Mouse (Mus musculus) limb, embryonic 14.5 days (tissue): ENCODE data around the gene Tnfsfm13. TPM values are rescaled to one million over a fixed set of nuclear protein-coding genes. Genes with fewer than 3 reads are reported as not detected.

Experiments
- ATAC-seq: fragments of 200-750 bp; cut with Nextera tagmentation; 2 replicates; pipeline ENCODE4 v1.8.0; 2017; ENCODE audit warnings: low read depth, moderate number of reproducible peaks, moderate TSS enrichment; ENCODE audit not compliant: low FRiP score
- DNase-seq: peaks from one replicate; pipeline ENCODE4 v3.0.0-alpha.2; 2015; ENCODE audit warnings: low spot score
- H3K27ac ChIP-seq: fragments of 300-500 bp; sonication (generic); replicated peaks from 2 replicates; pipeline ENCODE4 v1.5.1; 2014; ENCODE audit warnings: low read depth, mild to moderate bottlenecking, low read length, moderate library complexity, mixed read lengths
- H3K27me3 ChIP-seq: fragments of 300-500 bp; sonication (generic); 2 replicates; pipeline ENCODE4 v1.6.1; 2014; ENCODE audit warnings: low read length, mixed read lengths; ENCODE audit not compliant: control insufficient read depth, insufficient read depth
- H3K36me3 ChIP-seq: fragments of 300-500 bp; sonication (generic); 2 replicates; pipeline ENCODE4 v1.6.1; 2014; ENCODE audit warnings: mild to moderate bottlenecking, low read length, moderate library complexity, mixed read lengths; ENCODE audit not compliant: control insufficient read depth, insufficient read depth
- H3K4me1 ChIP-seq: fragments of 300-500 bp; sonication (generic); 2 replicates; pipeline ENCODE4 v1.6.1; 2014; ENCODE audit warnings: antibody characterized with exemption, low read length, mixed read lengths; ENCODE audit not compliant: control insufficient read depth, insufficient read depth
- H3K4me2 ChIP-seq: fragments of 300-500 bp; sonication (generic); replicated peaks from 2 replicates; pipeline ENCODE4 v1.6.1; 2014; ENCODE audit warnings: low read depth, mild to moderate bottlenecking, low read length, moderate library complexity; ENCODE audit not compliant: severe bottlenecking
- H3K4me3 ChIP-seq: fragments of 300-500 bp; sonication (generic); replicated peaks from 2 replicates; pipeline ENCODE4 v1.5.1; 2014; ENCODE audit warnings: low read length
- H3K9ac ChIP-seq: fragments of 300-500 bp; sonication (generic); 2 replicates; pipeline ENCODE4 v1.6.1; 2014; ENCODE audit warnings: mild to moderate bottlenecking, low read depth, low read length, moderate library complexity; ENCODE audit not compliant: severe bottlenecking
- H3K9me3 ChIP-seq: fragments of 300-500 bp; sonication (generic); 2 replicates; pipeline ENCODE4 v1.6.1; 2016; ENCODE audit warnings: low read length; ENCODE audit not compliant: control insufficient read depth
- POLR2A ChIP-seq: fragments of 200-500 bp; IDR thresholded peaks from 2 replicates; pipeline ENCODE4 v1.8.0; 2012; ENCODE audit warnings: inconsistent platforms, mild to moderate bottlenecking, moderate library complexity, borderline replicate concordance; ENCODE audit not compliant: insufficient read depth, insufficient read length; ENCODE audit errors: extremely low read depth
- WGBS: fragments of 180-500 bp; shearing (Covaris S2); extraction: QIAGEN DNeasy Blood & Tissue Kit; methylation state at CpG from one replicate; pipeline ENCODE4 v1.1.7; 2014; 5-methylcytosine and 5-hydroxymethylcytosine counted together
- polyA plus RNA-seq, 2 experiments: library from polyadenylated mRNA; depleted of rRNA in 1 of 2; stranded (reverse) in 1 of 2; unstranded in 1 of 2; fragments of >200 nt; fragmentation: Nextera tagmentation in 1 of 2; extraction: Ambion mirVana in 1 of 2; gene quantifications; 2 replicates each; pipeline versions ENCODE4 v1.2.1 to v1.2.3; 2012 to 2014

Tnfsfm13 gene
- polyA plus RNA-seq, 2 experiments, result 6.6 to 6.9 TPM

DNA sequence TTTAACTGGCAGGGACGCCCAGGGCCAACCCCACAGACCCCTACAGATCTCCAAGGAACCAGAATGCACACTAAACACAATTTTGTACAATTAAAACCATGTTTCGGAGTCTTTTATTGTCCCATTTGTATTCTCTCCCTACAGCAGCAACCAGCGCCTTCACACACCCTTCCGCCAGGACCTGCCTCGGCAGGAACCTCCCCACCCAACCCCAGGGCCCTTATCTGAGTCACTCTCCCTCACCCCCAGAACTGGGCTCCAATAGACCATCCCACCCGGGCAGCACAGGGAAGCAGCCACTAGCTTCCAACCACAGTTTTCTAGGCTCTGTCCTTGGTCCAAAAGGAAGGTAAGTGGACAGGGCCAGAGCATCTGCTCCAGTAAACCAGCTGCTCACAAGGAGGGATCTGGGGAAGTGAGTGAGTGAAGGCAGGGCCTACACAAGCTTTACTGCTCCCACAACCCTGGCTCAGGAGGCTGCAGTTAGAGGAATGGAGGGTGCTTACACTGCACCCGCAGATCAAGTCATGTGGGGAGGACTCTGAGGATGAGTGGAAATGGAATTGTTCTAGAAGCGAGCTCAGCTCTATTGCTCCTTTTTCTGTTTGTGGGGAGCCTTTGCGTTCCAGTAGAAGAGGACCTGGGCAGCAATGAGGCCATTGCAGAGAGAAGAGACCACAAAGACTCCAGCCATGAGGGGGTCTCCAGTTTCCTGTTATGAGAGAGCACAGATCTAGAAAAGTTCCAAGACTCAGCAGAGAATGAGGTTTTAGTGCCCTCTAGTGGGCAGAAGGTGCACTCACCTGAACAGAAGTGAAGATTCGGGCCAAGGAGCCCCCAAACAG is 39.1 kb downstream of the Tnfsfm13 start:
- Histone ChIP-seq H3K27ac (no peak overlapping the region), H3K9ac (no peak overlapping the region), H3K4me2 (no peak overlapping the region), H3K4me1 (peaks cover 15% of the 10 kb centered on the region), H3K9me3 (no peaks in the 10 kb centered on the region), H3K27me3 (no peaks in the 10 kb centered on the region), H3K4me3 (no peak overlapping the region), H3K36me3 (peaks cover 73% of the 10 kb centered on the region)
- DNase-seq (peak; percentile 77), ATAC-seq (no peak)
- 68% methylated on average over 10 of the region's 10 CpGs for WGBS
- no peak for TF ChIP-seq POLR2A

DNA sequence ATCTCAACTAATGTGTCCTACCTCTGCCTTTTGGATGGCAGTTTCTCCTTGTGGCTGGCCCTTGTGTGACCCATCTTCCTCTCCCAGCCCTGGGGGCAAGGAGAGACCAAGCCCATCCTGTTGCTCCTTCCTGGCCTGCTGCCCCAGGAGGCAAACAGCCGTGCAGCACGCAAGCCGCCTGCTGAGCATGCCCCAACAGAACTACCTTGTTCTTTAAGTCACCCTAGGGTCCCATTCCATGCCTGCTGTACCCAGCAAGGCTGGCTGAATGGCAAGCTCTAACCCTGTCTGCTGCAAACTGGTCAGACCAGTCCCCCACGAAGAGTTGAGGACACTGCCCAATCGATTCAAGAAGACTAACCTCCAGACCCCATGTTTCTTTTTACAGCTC is 39.8 kb downstream of the Tnfsfm13 start:
- no peak for TF ChIP-seq POLR2A
- no peaks in the 10 kb centered on the region for H3K27me3 ChIP-seq
- H3K36me3 ChIP-seq, result peaks cover 81% of the 10 kb centered on the region
- no peak overlapping the region for H3K27ac ChIP-seq
- WGBS, result 62% methylated on average over 5 of the region's 5 CpGs
- ATAC-seq (no peak), DNase-seq (no peak)
- H3K4me1 ChIP-seq, result peaks cover 12% of the 10 kb centered on the region
- H3K9ac ChIP-seq, result peak overlapping the region; percentile 38; the same call in 1 of the 2 replicates
- peak overlapping the region; percentile 7; the same call in 1 of the 2 replicates for H3K4me2 ChIP-seq
- H3K9me3 ChIP-seq, result no peaks in the 10 kb centered on the region
- H3K4me3 ChIP-seq, result no peak overlapping the region

DNA sequence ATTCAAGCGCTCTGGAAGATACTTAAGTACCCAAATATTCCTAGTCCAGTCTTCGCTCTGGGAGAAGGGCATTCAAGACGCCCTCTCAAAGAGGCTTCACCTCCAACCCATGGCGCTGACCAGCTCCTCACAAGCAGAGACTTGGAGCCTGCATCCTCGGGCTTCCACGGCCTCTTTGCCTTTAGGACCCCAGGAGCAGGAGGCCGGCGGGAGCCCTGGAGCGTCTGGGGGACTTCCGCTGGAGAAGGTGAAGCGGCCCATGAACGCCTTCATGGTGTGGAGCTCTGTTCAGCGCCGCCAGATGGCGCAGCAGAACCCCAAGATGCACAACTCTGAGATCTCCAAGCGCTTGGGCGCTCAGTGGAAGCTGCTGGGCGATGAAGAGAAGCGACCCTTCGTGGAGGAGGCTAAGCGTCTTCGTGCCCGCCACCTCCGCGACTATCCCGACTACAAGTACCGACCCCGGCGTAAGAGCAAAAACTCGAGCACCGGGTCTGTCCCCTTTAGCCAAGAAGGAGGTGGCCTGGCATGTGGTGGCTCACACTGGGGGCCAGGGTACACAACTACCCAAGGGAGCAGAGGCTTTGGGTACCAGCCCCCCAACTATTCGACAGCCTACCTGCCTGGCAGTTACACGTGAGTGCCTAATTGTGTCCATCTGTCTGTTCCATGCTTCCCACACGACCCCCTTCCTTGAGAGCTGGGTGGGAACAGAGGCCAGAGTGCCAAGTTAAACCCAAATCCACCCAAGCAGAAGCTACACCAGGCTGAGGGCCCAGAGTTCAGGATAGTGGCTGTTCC is 40.4 kb downstream of the Tnfsfm13 start, which contains the start of gene Sox15:
Sox15 (plus strand) TSS at position 51 of the 801 bp plus-strand sequence.
- no peak for TF ChIP-seq POLR2A
- Histone ChIP-seq H3K36me3 (peaks cover 86% of the 10 kb centered on the region), H3K9ac (peak within 1 kb of the TSS; percentile 38), H3K4me1 (peaks cover 12% of the 10 kb centered on the region), H3K27me3 (no peaks in the 10 kb centered on the region), H3K27ac (peak within 1 kb of the TSS; percentile 15), H3K4me3 (0 out of 2 replicates have a peak within 1 kb of the TSS, but pooled peaks have one; percentile 4), H3K9me3 (no peaks in the 10 kb centered on the region), H3K4me2 (peak within 1 kb of the TSS; percentile 7; the same call in 1 of the 2 replicates)
- peak; percentile 62; the same call in 1 of the 2 replicates for ATAC-seq
- 19% methylated on average over 34 of the region's 34 CpGs for WGBS
- DNase-seq, result peak; percentile 78

GRCm38 (mm10) chr11:69654760-69655159 is 41.1 kb downstream of the Tnfsfm13 start:
- 23% methylated on average over 9 of the region's 9 CpGs for WGBS
- Histone ChIP-seq H3K36me3 (peaks cover 87% of the 10 kb centered on the region), H3K27me3 (no peaks in the 10 kb centered on the region), H3K27ac (peak overlapping the region; percentile 15), H3K9ac (peak overlapping the region; percentile 38; the same call in 1 of the 2 replicates), H3K9me3 (no peaks in the 10 kb centered on the region), H3K4me1 (peaks cover 12% of the 10 kb centered on the region), H3K4me3 (no peak overlapping the region), H3K4me2 (no peak overlapping the region)
- TF ChIP-seq POLR2A, result no peak
- no peak for ATAC-seq
- no peak for DNase-seq

GRCm38 (mm10) chr11:69653399-69653798 is 42.5 kb downstream of the Tnfsfm13 start:
- Histone ChIP-seq H3K4me3 (no peak overlapping the region), H3K9me3 (no peaks in the 10 kb centered on the region), H3K9ac (no peak overlapping the region), H3K4me2 (no peak overlapping the region), H3K27me3 (no peaks in the 10 kb centered on the region), H3K27ac (no peak overlapping the region), H3K36me3 (peaks cover 90% of the 10 kb centered on the region), H3K4me1 (peaks cover 12% of the 10 kb centered on the region)
- no peak for TF ChIP-seq POLR2A
- ATAC-seq, result no peak
- no peak for DNase-seq
- 72% methylated on average over 5 of the region's 5 CpGs for WGBS
